Mouse (Mus musculus) hindbrain, embryonic 15.5 days (tissue): Measurements from ENCODE around the gene Ssh3. TPM values are rescaled to one million over a fixed set of nuclear protein-coding genes. Genes with fewer than 3 reads are reported as not detected.

Experiments
- ATAC-seq: fragments of 200-750 bp; cut with Nextera tagmentation; 2 replicates; pipeline ENCODE4 v1.8.0; 2017; ENCODE audit warnings: low read depth, moderate number of reproducible peaks, moderate TSS enrichment; ENCODE audit not compliant: low FRiP score
- H3K27ac ChIP-seq: fragments of 300-500 bp; sonication (generic); replicated peaks from 2 replicates; pipeline ENCODE4 v1.5.1; 2015; ENCODE audit warnings: mild to moderate bottlenecking, inconsistent platforms
- H3K27me3 ChIP-seq: fragments of 300-500 bp; sonication (generic); 2 replicates; pipeline ENCODE4 v1.6.1; 2015; ENCODE audit warnings: control low read depth, inconsistent platforms
- H3K36me3 ChIP-seq: fragments of 300-500 bp; sonication (generic); 2 replicates; pipeline ENCODE4 v1.6.1; 2015; ENCODE audit warnings: control low read depth, inconsistent platforms
- H3K4me1 ChIP-seq: fragments of 300-500 bp; sonication (generic); replicated peaks from 2 replicates; pipeline ENCODE4 v1.6.1; 2015; ENCODE audit warnings: control low read depth, inconsistent platforms
- H3K4me2 ChIP-seq: fragments of 300-500 bp; sonication (generic); 2 replicates; pipeline ENCODE4 v1.6.1; 2015; ENCODE audit warnings: moderate library complexity, mild to moderate bottlenecking, inconsistent platforms
- H3K4me3 ChIP-seq: fragments of 300-500 bp; sonication (generic); 2 replicates; pipeline ENCODE4 v1.5.1; 2015; ENCODE audit warnings: mild to moderate bottlenecking, inconsistent platforms
- H3K9ac ChIP-seq: fragments of 300-500 bp; sonication (generic); 2 replicates; pipeline ENCODE4 v1.6.1; 2015; ENCODE audit warnings: inconsistent platforms
- H3K9me3 ChIP-seq: fragments of 300-500 bp; sonication (generic); 2 replicates; pipeline ENCODE4 v1.6.1; 2016; ENCODE audit warnings: control low read depth, inconsistent platforms
- WGBS: fragments of 180-500 bp; shearing (Covaris S2); methylation state at CpG from one replicate; pipeline ENCODE4 v1.1.7; 2015; 5-methylcytosine and 5-hydroxymethylcytosine counted together
- polyA plus RNA-seq: library from polyadenylated mRNA; unstranded; fragments of >200 nt; fragmentation: Nextera tagmentation; extraction: Ambion mirVana; gene quantifications from 2 replicates; pipeline ENCODE4 v1.2.1, GENCODE M21; 2015

Ssh3 gene
- polyA plus RNA-seq, 1 experiment from 2014 or later: 18.5 TPM

DNA sequence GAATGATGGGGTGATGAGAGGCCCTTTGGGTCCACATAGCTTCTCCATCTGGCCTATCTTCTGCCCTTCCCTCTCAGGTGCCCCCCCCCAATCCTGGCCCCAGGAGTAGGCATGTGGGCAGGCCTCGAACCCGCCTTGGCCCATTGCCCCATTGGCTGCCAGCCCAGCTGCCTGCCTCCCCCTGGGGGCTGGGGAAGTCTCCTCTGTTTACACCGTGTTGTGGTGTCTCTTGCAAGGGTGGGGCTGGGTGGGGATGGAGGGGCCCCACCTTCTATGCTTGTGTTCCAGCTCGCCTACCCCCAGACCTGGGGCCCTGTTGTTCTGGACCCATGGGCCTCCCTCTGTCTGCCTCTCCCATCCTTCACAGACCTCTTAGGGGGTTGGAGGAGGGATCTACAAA lies 48.6 kb downstream of the Ssh3 start:
- peaks cover 34% of the 10 kb centered on the region for H3K4me1 ChIP-seq
- H3K27me3 ChIP-seq: peaks cover 18% of the 10 kb centered on the region
- no peak overlapping the region for H3K4me2 ChIP-seq
- no peak overlapping the region for H3K9ac ChIP-seq
- no peaks in the 10 kb centered on the region for H3K36me3 ChIP-seq
- H3K9me3 ChIP-seq: no peaks in the 10 kb centered on the region
- ATAC-seq: no peak
- 52% methylated on average over 4 of the region's 4 CpGs for WGBS
- no peak overlapping the region for H3K4me3 ChIP-seq
- H3K27ac ChIP-seq: no peak overlapping the region

DNA sequence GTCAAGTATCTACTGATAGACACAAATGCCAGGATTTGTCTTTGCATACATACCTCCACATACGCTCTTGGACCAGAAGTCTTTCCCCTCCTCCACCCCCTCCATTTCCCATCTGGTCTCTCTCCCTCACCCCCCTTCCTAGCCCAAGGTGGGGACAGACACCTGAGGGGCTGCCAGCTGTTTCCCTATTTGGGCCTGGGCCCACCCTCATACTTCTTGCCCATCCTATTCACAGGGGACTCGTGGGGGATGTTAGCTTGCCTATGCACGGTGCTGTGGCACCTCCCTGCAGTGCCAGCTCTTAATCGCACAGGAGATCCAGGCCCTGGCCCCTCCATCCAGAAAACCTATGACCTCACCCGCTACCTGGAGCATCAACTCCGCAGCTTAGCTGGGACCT lies 49.0 kb downstream of the Ssh3 start:
- H3K36me3 ChIP-seq: no peaks in the 10 kb centered on the region
- no peaks in the 10 kb centered on the region for H3K9me3 ChIP-seq
- WGBS: 86% methylated on average over 6 of the region's 6 CpGs
- peaks cover 39% of the 10 kb centered on the region for H3K4me1 ChIP-seq
- no peak overlapping the region for H3K4me2 ChIP-seq
- H3K27ac ChIP-seq: no peak overlapping the region
- no peak overlapping the region for H3K9ac ChIP-seq
- peaks cover 23% of the 10 kb centered on the region for H3K27me3 ChIP-seq
- no peak overlapping the region for H3K4me3 ChIP-seq
- no peak for ATAC-seq

DNA sequence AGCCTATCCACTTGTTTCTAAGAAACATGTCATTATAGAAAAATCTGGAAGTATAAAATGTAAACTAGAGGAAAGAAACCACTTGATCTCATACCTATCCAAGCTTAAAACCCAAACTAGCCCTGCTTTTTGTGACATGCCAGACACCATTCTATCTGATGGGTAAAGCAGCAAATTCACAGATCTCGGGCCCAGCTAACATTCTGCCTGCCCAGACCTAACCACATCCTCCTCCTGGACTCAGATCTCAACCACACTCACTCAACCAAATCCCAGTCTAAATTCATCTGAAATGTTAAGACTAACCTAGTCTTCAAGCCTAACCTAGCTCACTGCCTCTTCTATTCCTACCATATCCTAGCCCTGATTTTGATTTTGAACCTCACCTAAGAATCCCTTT lies 50.2 kb downstream of the Ssh3 start:
- 74% methylated on average over 1 of the region's 1 CpGs for WGBS
- Histone ChIP-seq H3K9me3 (no peaks in the 10 kb centered on the region), H3K9ac (no peak overlapping the region), H3K4me1 (peaks cover 51% of the 10 kb centered on the region), H3K36me3 (no peaks in the 10 kb centered on the region), H3K27me3 (peaks cover 29% of the 10 kb centered on the region), H3K4me2 (no peak overlapping the region), H3K27ac (no peak overlapping the region), H3K4me3 (no peak overlapping the region)
- no peak for ATAC-seq

DNA sequence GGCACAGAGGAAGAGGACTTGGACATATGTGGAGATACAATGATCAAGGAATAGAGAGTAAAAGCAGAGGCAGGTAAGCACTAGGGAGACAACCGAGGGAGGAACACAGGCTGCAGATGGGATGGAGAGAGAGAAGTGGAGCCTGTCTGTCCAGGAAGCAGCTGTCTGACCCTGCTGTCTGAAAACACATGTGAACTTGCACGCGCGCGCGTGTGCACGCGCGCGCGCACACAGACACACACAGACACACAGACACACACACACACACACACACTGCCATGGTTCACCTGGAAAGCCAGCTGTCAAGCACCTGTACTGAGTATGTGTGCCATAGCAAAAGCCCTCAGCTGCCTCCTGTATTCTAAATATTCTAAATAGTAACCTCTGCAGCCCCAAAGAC lies 50.7 kb downstream of the Ssh3 start:
- Histone ChIP-seq H3K27me3 (peaks cover 34% of the 10 kb centered on the region), H3K9me3 (no peaks in the 10 kb centered on the region), H3K4me1 (peaks cover 54% of the 10 kb centered on the region), H3K36me3 (no peaks in the 10 kb centered on the region), H3K27ac (no peak overlapping the region), H3K9ac (no peak overlapping the region), H3K4me2 (no peak overlapping the region), H3K4me3 (no peak overlapping the region)
- no peak for ATAC-seq
- 89% methylated on average over 11 of the region's 11 CpGs for WGBS

DNA sequence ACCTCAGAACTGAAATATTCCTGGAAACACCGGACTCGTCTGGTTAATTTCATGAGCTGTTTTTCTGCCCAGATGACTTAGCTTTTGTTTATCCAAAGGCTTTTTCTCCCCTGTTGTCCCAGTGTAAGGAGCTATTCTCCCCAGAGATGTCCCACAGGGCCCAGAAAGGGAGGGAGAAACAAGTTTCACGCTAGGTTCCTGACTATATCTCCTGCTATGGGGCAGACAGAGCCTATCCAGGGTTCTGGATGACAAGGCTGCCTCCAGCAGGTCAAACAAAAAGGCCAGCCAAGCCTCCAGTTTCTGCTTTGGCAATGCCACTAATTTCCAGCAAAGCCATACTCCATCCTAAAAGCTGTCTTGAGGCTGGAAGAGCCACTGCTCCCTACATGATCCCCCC lies 51.1 kb downstream of the Ssh3 start:
- peaks cover 58% of the 10 kb centered on the region for H3K4me1 ChIP-seq
- no peak for ATAC-seq

DNA sequence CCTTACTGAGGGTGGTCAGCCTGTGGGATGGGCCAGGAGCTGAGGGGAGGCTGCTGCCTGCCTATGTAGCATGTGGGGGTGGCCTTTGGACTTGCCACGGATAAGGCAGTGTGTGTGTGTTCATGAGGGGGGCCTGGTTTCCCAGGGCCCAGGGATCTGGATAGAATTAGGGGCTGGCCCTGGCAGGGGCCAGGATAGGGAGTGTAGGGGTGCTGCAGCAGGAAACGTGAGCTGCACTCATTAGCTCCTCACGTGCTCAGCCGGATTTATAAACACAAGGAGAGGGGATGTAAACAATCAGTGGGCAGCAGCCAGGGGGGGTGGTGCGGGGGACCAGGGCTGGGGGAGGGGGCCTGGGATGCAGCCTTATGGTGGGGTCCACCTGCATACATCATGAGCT lies 51.8 kb downstream of the Ssh3 start:
- Histone ChIP-seq H3K36me3 (no peaks in the 10 kb centered on the region), H3K9me3 (no peaks in the 10 kb centered on the region), H3K9ac (no peak overlapping the region), H3K4me2 (no peak overlapping the region), H3K27ac (no peak overlapping the region), H3K4me1 (peaks cover 56% of the 10 kb centered on the region), H3K4me3 (no peak overlapping the region), H3K27me3 (peaks cover 43% of the 10 kb centered on the region)
- no peak for ATAC-seq
- 23% methylated on average over 5 of the region's 5 CpGs for WGBS

More for the DNA sequence above, 51.1 kb downstream of the Ssh3 start:
- Histone ChIP-seq H3K9ac (no peak overlapping the region), H3K4me3 (no peak overlapping the region), H3K27me3 (peaks cover 39% of the 10 kb centered on the region), H3K36me3 (no peaks in the 10 kb centered on the region), H3K4me2 (no peak overlapping the region), H3K27ac (no peak overlapping the region), H3K9me3 (no peaks in the 10 kb centered on the region)
- 45% methylated on average over 3 of the region's 3 CpGs for WGBS

DNA sequence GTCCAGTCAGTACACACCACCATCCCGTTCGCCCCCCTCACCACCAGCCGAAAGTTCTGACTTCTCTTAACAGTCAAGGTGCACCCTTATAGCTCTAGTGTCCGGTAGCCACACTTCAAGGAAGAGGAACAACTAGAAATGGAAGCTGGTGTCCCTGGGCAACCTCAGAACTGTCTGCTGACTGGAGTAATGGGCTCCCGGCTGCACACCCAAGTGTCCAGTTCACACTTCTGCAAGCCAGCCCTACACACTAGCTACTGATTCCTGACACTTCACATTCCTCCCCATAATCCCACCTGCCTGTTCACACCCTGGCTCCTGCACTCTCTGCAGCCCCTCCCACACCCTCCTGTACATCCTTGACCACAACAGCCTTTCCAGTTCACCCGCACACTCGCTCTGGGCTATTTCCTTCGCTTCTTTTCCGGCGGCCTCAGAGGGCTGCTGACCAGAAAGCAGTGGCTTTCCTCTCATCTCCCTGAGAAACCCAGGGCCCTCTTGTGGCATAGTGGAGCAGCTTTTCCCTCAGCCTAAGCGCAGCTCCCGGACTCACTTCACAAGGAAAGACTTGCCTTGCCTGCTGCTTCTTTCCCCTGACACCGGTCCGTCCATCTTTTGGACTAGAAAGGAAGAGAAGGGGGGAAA lies 52.8 kb downstream of the Ssh3 start:
- peak overlapping the region; percentile 32 for H3K4me2 ChIP-seq
- H3K36me3 ChIP-seq: no peaks in the 10 kb centered on the region
- H3K27ac ChIP-seq: no peak overlapping the region
- WGBS: 25% methylated on average over 14 of the region's 14 CpGs
- peak overlapping the region; percentile 3; the same call in 1 of the 2 replicates for H3K4me3 ChIP-seq
- ATAC-seq: no peak
- H3K9me3 ChIP-seq: no peaks in the 10 kb centered on the region
- no peak overlapping the region for H3K9ac ChIP-seq
- peaks cover 53% of the 10 kb centered on the region for H3K27me3 ChIP-seq
- peaks cover 51% of the 10 kb centered on the region for H3K4me1 ChIP-seq

DNA sequence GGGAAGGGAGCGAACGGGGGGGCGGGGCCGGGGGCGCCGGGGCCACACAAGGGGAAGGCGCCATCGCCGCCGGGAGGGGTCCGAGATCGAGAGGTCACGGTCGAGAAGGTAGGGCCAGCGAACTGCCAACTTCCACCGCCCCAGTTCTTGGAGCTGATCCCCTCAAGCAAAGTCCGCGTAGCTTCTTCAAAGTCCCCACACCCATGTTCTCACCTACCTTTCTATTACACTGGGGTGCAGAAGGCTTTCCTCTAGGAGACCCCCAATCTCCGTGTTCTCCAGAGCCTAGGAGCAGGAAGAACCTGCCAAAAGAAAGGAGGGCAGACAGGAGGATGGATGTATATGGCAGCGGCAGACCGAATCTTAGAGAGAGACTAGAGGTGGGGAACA lies 53.5 kb downstream of the Ssh3 start:
- H3K9me3 ChIP-seq: no peaks in the 10 kb centered on the region
- no peaks in the 10 kb centered on the region for H3K36me3 ChIP-seq
- peaks cover 44% of the 10 kb centered on the region for H3K4me1 ChIP-seq
- ATAC-seq: no peak
- WGBS: 2% methylated on average over 14 of the region's 21 CpGs
- H3K27ac ChIP-seq: no peak overlapping the region
- H3K27me3 ChIP-seq: peaks cover 56% of the 10 kb centered on the region
- peak overlapping the region; percentile 49 for H3K4me3 ChIP-seq
- H3K9ac ChIP-seq: peak overlapping the region; percentile 46
- H3K4me2 ChIP-seq: peak overlapping the region; percentile 97

DNA sequence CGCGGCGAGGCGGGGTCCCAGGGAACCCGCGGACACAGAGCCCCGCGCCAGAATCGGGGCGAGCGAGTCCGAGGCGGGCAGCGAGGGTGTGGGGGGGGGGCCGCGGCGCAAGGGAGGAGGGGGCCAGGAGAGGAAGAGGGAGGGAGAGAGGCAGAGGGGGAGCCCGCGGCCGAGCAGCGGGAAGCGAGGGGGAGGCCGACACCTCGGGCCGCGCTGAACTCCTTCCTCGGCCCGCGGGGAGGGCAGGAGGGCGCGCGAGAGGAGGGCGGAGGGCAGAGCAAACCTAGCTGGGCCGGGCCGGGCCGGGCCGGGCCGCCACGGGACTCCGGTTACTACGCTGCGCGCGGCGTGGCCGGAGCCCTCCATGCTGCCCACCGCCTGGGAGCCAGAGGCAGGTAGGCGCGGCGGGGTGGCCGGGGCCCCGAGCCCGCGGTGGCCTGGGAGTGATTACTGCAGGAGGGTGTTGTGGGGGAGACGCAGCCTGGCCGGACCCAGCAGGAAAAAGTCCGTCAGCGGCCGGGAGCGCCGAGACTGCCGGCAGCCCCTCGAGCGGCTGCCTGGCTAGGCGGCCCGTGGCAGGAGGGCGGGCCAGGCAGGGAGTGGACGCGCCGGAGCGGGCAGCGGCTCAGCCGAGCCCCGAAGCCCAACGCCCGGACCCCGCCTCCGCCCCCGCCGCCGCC lies 54.1 kb downstream of the Ssh3 start:
- Histone ChIP-seq H3K9ac (peak overlapping the region; percentile 46), H3K4me1 (peaks cover 39% of the 10 kb centered on the region), H3K36me3 (no peaks in the 10 kb centered on the region), H3K9me3 (no peaks in the 10 kb centered on the region), H3K4me2 (peak overlapping the region; percentile 97), H3K27me3 (peaks cover 56% of the 10 kb centered on the region), H3K4me3 (peak overlapping the region; percentile 49), H3K27ac (0 out of 2 replicates have a peak overlapping the region, but pooled peaks have one; percentile 15)
- ATAC-seq: no peak
- WGBS: under 1% methylated on average over 51 of the region's 81 CpGs

DNA sequence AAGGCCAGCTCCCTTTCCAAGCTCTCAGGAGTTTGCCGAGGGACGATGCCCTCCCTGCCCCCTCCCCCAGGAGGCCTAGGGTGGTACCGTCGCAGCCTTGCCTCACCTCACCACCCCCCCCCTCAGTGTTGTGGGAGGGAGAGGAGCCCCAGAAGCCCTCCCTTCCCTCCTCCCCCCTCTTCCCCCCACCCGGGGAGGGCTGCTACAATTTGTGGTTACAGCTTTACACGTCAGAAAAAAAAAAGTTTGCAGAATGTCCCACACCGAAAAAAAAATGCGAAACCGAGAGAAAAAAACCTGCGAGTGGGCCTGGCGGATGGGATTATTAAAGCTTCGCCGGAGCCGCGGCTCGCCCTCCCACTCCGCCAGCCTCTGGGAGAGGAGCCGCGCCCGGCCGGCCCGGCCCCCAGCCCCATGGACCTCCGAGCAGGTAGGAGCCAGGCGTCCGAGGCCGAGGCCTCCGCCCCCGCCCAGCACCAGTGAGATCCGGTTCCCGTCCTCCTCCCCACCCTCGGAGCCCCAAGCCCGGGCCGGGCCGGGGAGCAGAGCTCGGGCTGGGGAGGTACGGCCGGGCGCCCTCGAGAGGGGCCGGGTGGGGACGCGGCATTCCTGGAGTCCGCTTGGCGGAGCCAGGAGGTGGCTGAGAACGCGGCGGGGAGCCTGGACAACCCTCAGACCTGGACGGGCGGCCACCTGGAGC lies 54.8 kb downstream of the Ssh3 start, which contains the start of the genes Clcf1 and AC109138.7:
TSS of gene Clcf1 (plus strand) at position 168 of the 700 bp plus-strand sequence.
TSS of gene AC109138.7 (plus strand) at position 287 of the 700 bp plus-strand sequence.
- Histone ChIP-seq H3K27ac (0 out of 2 replicates have a peak within 1 kb of the TSS, but pooled peaks have one; percentile 15), H3K27me3 (peaks cover 56% of the 10 kb centered on the region), H3K4me2 (peak within 1 kb of the TSS; percentile 97), H3K4me3 (peak within 1 kb of the TSS; percentile 49), H3K36me3 (no peaks in the 10 kb centered on the region), H3K4me1 (peaks cover 38% of the 10 kb centered on the region), H3K9me3 (no peaks in the 10 kb centered on the region), H3K9ac (peak within 1 kb of the TSS; percentile 46)
- no peak for ATAC-seq
- WGBS: under 1% methylated on average over 44 of the region's 49 CpGs

DNA sequence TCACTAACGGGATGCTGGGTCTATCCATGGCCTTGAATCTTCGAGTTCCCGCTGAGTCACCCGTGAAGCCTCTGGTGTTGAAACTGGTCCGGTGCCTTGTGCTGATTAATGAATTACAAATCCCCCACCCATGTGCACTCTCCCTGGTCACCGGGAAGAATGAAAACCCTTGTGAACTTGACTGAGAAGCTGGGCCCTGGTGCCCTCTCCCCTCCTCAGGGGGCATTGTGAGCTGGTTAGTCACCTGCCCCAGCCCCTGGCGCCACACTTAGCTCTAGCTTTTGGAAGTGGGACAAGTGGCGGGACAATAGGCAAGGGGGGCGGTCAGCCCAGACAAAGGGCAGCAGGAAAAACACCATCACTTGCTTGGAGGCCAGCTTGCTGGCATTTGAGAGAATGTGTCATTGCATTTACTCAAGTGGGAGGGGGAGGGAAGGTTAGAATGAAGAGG lies 55.4 kb downstream of the Ssh3 start:
- Histone ChIP-seq H3K4me2 (peak overlapping the region; percentile 97), H3K4me3 (no peak overlapping the region), H3K9me3 (no peaks in the 10 kb centered on the region), H3K9ac (no peak overlapping the region), H3K27me3 (peaks cover 56% of the 10 kb centered on the region), H3K4me1 (peaks cover 38% of the 10 kb centered on the region), H3K27ac (no peak overlapping the region), H3K36me3 (no peaks in the 10 kb centered on the region)
- 4% methylated on average over 9 of the region's 9 CpGs for WGBS
- no peak for ATAC-seq
